Mouse (Mus musculus) G1E (cell line): ENCODE measurements at regions not wholly inside any gene's neighbourhood (a gene's known extent, or its start where the extent isn't known, plus 50 kb on each side); places are given as distances from the start of the nearest gene placed in this dataset.

Experiments
- CTCF ChIP-seq: IDR thresholded peaks from 2 replicates; pipeline ENCODE4 v1.5.1; 2012; ENCODE audit warnings: low read depth, low read length, inconsistent platforms, mixed read lengths
- GATA1 ChIP-seq: IDR thresholded peaks from 2 replicates; pipeline ENCODE4 v1.6.1; 2012; ENCODE audit warnings: borderline replicate concordance, low read length, inconsistent platforms, mixed read lengths
- GATA2 ChIP-seq: IDR thresholded peaks from 2 replicates; pipeline ENCODE4 v1.6.1; 2012; ENCODE audit warnings: low read depth, low read length, inconsistent platforms, borderline replicate concordance
- TAL1 ChIP-seq: conservative IDR thresholded peaks from 2 replicates; pipeline ENCODE4 v1.6.1; 2012; ENCODE audit warnings: low read depth, low read length, inconsistent platforms, mixed read lengths

DNA sequence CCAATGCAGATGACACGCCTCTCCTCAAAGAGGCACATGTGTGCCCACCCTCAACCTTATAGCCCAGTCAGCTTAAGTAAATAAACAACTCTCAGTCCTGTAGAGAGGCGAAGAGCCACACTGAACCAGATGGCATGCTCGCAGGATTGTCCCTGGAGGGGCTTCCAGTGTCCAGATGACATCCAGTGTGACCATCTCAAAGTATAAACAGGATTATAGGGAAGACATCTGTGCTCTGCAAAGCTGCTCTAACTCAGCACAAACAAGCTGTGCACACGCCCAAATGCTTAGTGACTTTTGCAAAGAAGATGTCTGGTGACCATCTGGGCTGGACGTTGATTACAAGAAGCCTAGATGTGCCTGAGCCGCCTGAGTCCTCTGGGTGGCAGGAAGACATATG is 58.8 kb upstream of the Sdk1 start:
- no peak for TF ChIP-seq CTCF
- TF ChIP-seq TAL1, result no peak
- TF ChIP-seq GATA2, result no peak
- no peak for TF ChIP-seq GATA1
